Mouse (Mus musculus) G1E (cell line): ENCODE data around the gene Xpo4. TPM values are rescaled to one million over a fixed set of nuclear protein-coding genes. Genes with fewer than 3 reads are reported as not detected.

Source experiments
- ATAC-seq: 2 replicates; pipeline ENCODE4 v1.8.0; 2016; ENCODE audit warnings: mild to moderate bottlenecking; ENCODE audit not compliant: insufficient number of reproducible peaks, poor library complexity, low FRiP score, severe bottlenecking; ENCODE audit errors: extremely low read depth
- DNase-seq: peaks from one replicate; pipeline ENCODE4 v3.0.0; 2012; ENCODE audit warnings: low spot score
- H3K27me3 ChIP-seq: 2 replicates; pipeline ENCODE4 v1.6.1; 2012; ENCODE audit warnings: mild to moderate bottlenecking, low read length, inconsistent platforms; ENCODE audit not compliant: insufficient read depth
- H3K36me3 ChIP-seq: replicated peaks from 2 replicates; pipeline ENCODE3; 2012; ENCODE audit warnings: mild to moderate bottlenecking, inconsistent platforms
- H3K4me1 ChIP-seq: 2 replicates; pipeline ENCODE4 v1.6.1; 2012; ENCODE audit warnings: low read depth, low read length, inconsistent platforms, mixed read lengths; ENCODE audit not compliant: insufficient read depth
- H3K4me3 ChIP-seq: 2 replicates; pipeline ENCODE4 v1.5.1; 2012; ENCODE audit warnings: low read depth, mild to moderate bottlenecking, inconsistent platforms, low read length, moderate library complexity, mixed read lengths
- H3K9me3 ChIP-seq: replicated peaks from 2 replicates; pipeline ENCODE4 v1.6.1; 2012; ENCODE audit warnings: inconsistent platforms
- CTCF ChIP-seq: IDR thresholded peaks from 2 replicates; pipeline ENCODE4 v1.5.1; 2012; ENCODE audit warnings: low read depth, low read length, inconsistent platforms, mixed read lengths
- GATA1 ChIP-seq: IDR thresholded peaks from 2 replicates; pipeline ENCODE4 v1.6.1; 2012; ENCODE audit warnings: borderline replicate concordance, low read length, inconsistent platforms, mixed read lengths
- GATA2 ChIP-seq: IDR thresholded peaks from 2 replicates; pipeline ENCODE4 v1.6.1; 2012; ENCODE audit warnings: low read depth, low read length, inconsistent platforms, borderline replicate concordance
- POLR2AphosphoS5 ChIP-seq: IDR thresholded peaks from 2 replicates; pipeline ENCODE4 v1.6.1; 2012; ENCODE audit warnings: low read depth, low read length, inconsistent platforms; ENCODE audit not compliant: insufficient replicate concordance
- TAL1 ChIP-seq: conservative IDR thresholded peaks from 2 replicates; pipeline ENCODE4 v1.6.1; 2012; ENCODE audit warnings: low read depth, low read length, inconsistent platforms, mixed read lengths
- polyA plus RNA-seq: library from polyadenylated mRNA; stranded (reverse); fragments of >175 nt; gene quantifications from 2 replicates; pipeline ENCODE4 v1.2.3, GENCODE M21; 2012
- total RNA-seq, 2 experiments: library from RNA; stranded (forward) in 1 of 2; stranded (reverse) in 1 of 2; fragments of 200-1000 nt in 1 of 2; fragments of >200 nt in 1 of 2; fragmentation: Nextera tagmentation in 1 of 2; gene quantifications; 2 replicates each; pipeline ENCODE4 v1.2.3; 2014 to 2017

Xpo4 gene
- total and polyA plus RNA-seq, 3 experiments = 16.3 to 81.6 (median 45.0) TPM

- TF ChIP-seq GATA2 (no peak), CTCF (no peak), POLR2AphosphoS5 (no peak), TAL1 (no peak), GATA1 (no peak)
- H3K4me3 ChIP-seq = no peak overlapping the region
- H3K36me3 ChIP-seq = peaks cover 2% of the 10 kb centered on the region
- H3K4me1 ChIP-seq = peaks cover 14% of the 10 kb centered on the region
- ATAC-seq (no peak), DNase-seq (no peak)
- peaks cover 19% of the 10 kb centered on the region for H3K27me3 ChIP-seq
- no peaks in the 10 kb centered on the region for H3K9me3 ChIP-seq
These were observed 22.2 kb upstream of the Xpo4 start for GRCm38 (mm10) chr14:57687441-57687840.

- TF ChIP-seq GATA2 (no peak), CTCF (no peak), GATA1 (no peak), TAL1 (no peak), POLR2AphosphoS5 (no peak)
- no peak for DNase-seq
- no peak overlapping the region for H3K4me3 ChIP-seq
- no peaks in the 10 kb centered on the region for H3K9me3 ChIP-seq
- peaks cover 2% of the 10 kb centered on the region for H3K36me3 ChIP-seq
- no peak for ATAC-seq
- peaks cover 19% of the 10 kb centered on the region for H3K27me3 ChIP-seq
- H3K4me1 ChIP-seq = peaks cover 9% of the 10 kb centered on the region
These were observed 21.4 kb upstream of the Xpo4 start for GRCm38 (mm10) chr14:57686647-57687046.

- ATAC-seq (peak; percentile 60), DNase-seq (no peak)
- TF ChIP-seq POLR2AphosphoS5 = no peak
- TF ChIP-seq CTCF = peak; percentile 85
- Histone ChIP-seq H3K36me3 (no peaks in the 10 kb centered on the region), H3K4me1 (peaks cover 5% of the 10 kb centered on the region; the same call in 1 of the 2 replicates), H3K9me3 (no peaks in the 10 kb centered on the region), H3K27me3 (peaks cover 15% of the 10 kb centered on the region), H3K4me3 (no peak overlapping the region)
These were observed 19.3 kb upstream of the Xpo4 start for GRCm38 (mm10) chr14:57684579-57684978.

- DNase-seq = no peak
- no peaks in the 10 kb centered on the region for H3K36me3 ChIP-seq
- TF ChIP-seq GATA1 (no peak), POLR2AphosphoS5 (no peak), CTCF (no peak), GATA2 (no peak), TAL1 (no peak)
- no peaks in the 10 kb centered on the region for H3K9me3 ChIP-seq
- ATAC-seq = no peak
- peaks cover 5% of the 10 kb centered on the region; the same call in 1 of the 2 replicates for H3K4me1 ChIP-seq
- no peak overlapping the region for H3K4me3 ChIP-seq
- H3K27me3 ChIP-seq = peaks cover 12% of the 10 kb centered on the region
These were observed 17.5 kb upstream of the Xpo4 start for GRCm38 (mm10) chr14:57682751-57683150.

GRCm38 (mm10) chr14:57679958-57680535 lies 14.8 kb upstream of the Xpo4 start:
- DNase-seq = peak; percentile 36

GRCm38 (mm10) chr14:57679523-57679922 lies 14.3 kb upstream of the Xpo4 start:
- H3K4me3 ChIP-seq = no peak overlapping the region
- ATAC-seq (no peak), DNase-seq (no peak)
- H3K9me3 ChIP-seq = no peaks in the 10 kb centered on the region
- peaks cover 3% of the 10 kb centered on the region; the same call in 1 of the 2 replicates for H3K4me1 ChIP-seq
- H3K27me3 ChIP-seq = peaks cover 5% of the 10 kb centered on the region; the same call in 1 of the 2 replicates
- H3K36me3 ChIP-seq = no peaks in the 10 kb centered on the region
- TF ChIP-seq TAL1 (no peak), GATA1 (no peak), GATA2 (no peak), CTCF (no peak), POLR2AphosphoS5 (no peak)

More at GRCm38 (mm10) chr14:57679958-57680535, 14.8 kb upstream of the Xpo4 start:
- no peak overlapping the region for H3K4me3 ChIP-seq
- no peak for TF ChIP-seq GATA1
- peak; percentile 58 for TF ChIP-seq CTCF
- H3K9me3 ChIP-seq = no peaks in the 10 kb centered on the region
- peaks cover 5% of the 10 kb centered on the region; the same call in 1 of the 2 replicates for H3K27me3 ChIP-seq
- H3K4me1 ChIP-seq = peaks cover 3% of the 10 kb centered on the region; the same call in 1 of the 2 replicates
- no peaks in the 10 kb centered on the region for H3K36me3 ChIP-seq
- ATAC-seq = no peak

- no peak for DNase-seq
- TF ChIP-seq TAL1 (no peak), POLR2AphosphoS5 (no peak)
- Histone ChIP-seq H3K27me3 (no peaks in the 10 kb centered on the region), H3K4me3 (no peak overlapping the region), H3K36me3 (no peaks in the 10 kb centered on the region), H3K4me1 (0 out of 2 replicates have a peak, but pooled peaks cover 3% of the 10 kb centered on the region), H3K9me3 (no peaks in the 10 kb centered on the region)
- ATAC-seq = no peak
These were observed 10.3 kb upstream of the Xpo4 start for GRCm38 (mm10) chr14:57675481-57675880.
